Mouse (Mus musculus) liver, embryonic 11.5 days (tissue): ENCODE data around the gene Prrc2b. TPM values are rescaled to one million over a fixed set of nuclear protein-coding genes. Genes with fewer than 3 reads are reported as not detected.

Source experiments
- ATAC-seq: fragments of 200-750 bp; cut with Nextera tagmentation; replicated peaks from 2 replicates; pipeline ENCODE4 v1.8.0; 2017; ENCODE audit warnings: moderate number of reproducible peaks, mild to moderate bottlenecking, moderate TSS enrichment, moderate library complexity; ENCODE audit not compliant: low FRiP score
- DNase-seq: peaks from one replicate; pipeline ENCODE4 v3.0.0-alpha.2; 2017; ENCODE audit warnings: low spot score
- H3K27ac ChIP-seq: fragments of 300-500 bp; sonication (generic); 2 replicates; pipeline ENCODE4 v1.5.1; 2014; ENCODE audit warnings: mild to moderate bottlenecking, low read depth, low read length, control low read depth
- H3K27me3 ChIP-seq: fragments of 300-500 bp; sonication (generic); replicated peaks from 2 replicates; pipeline ENCODE4 v1.6.1; 2014; ENCODE audit warnings: low read length, mixed read lengths; ENCODE audit not compliant: control insufficient read depth, insufficient read depth
- H3K36me3 ChIP-seq: fragments of 300-500 bp; sonication (generic); 2 replicates; pipeline ENCODE4 v1.6.1; 2014; ENCODE audit warnings: mild to moderate bottlenecking, low read length, moderate library complexity, mixed read lengths; ENCODE audit not compliant: control insufficient read depth, insufficient read depth
- H3K4me1 ChIP-seq: fragments of 300-500 bp; sonication (generic); replicated peaks from 2 replicates; pipeline ENCODE4 v1.6.1; 2014; ENCODE audit warnings: low read length, mixed read lengths; ENCODE audit not compliant: control insufficient read depth, insufficient read depth
- H3K4me2 ChIP-seq: fragments of 300-500 bp; sonication (generic); 2 replicates; pipeline ENCODE4 v1.6.1; 2014; ENCODE audit warnings: mild to moderate bottlenecking, control low read depth, moderate library complexity
- H3K4me3 ChIP-seq: fragments of 300-500 bp; sonication (generic); 2 replicates; pipeline ENCODE4 v1.5.1; 2014; ENCODE audit warnings: low read depth, low read length, control low read depth
- H3K9ac ChIP-seq: fragments of 300-500 bp; sonication (generic); 2 replicates; pipeline ENCODE4 v1.6.1; 2014; ENCODE audit warnings: low read depth, low read length, control low read depth
- H3K9me3 ChIP-seq: fragments of 300-500 bp; sonication (generic); 2 replicates; pipeline ENCODE4 v1.6.1; 2016; ENCODE audit warnings: low read length, inconsistent platforms, mixed read lengths; ENCODE audit not compliant: control insufficient read depth
- WGBS: fragments of 180-500 bp; shearing (Covaris S2); extraction: QIAGEN DNeasy Blood & Tissue Kit; methylation state at CpG from one replicate; pipeline ENCODE4 v1.1.7; 2014; 5-methylcytosine and 5-hydroxymethylcytosine counted together
- polyA plus RNA-seq: library from polyadenylated mRNA; unstranded; fragments of >200 nt; fragmentation: Nextera tagmentation; extraction: Ambion mirVana; gene quantifications from 2 replicates; pipeline ENCODE4 v1.2.1, GENCODE M21; 2014

The Prrc2b gene
- polyA plus RNA-seq, 1 experiment from 2014 or later = 48.1 TPM

- Histone ChIP-seq H3K4me1 (peaks cover 14% of the 10 kb centered on the region), H3K27me3 (no peaks in the 10 kb centered on the region), H3K9me3 (no peaks in the 10 kb centered on the region), H3K36me3 (peaks cover 43% of the 10 kb centered on the region), H3K27ac (no peak overlapping the region), H3K9ac (no peak overlapping the region), H3K4me3 (no peak overlapping the region), H3K4me2 (no peak overlapping the region)
- no peak for ATAC-seq
- 87% methylated on average over 11 of the region's 11 CpGs for WGBS
- no peak for DNase-seq
These were observed 105.4 kb downstream of the Prrc2b start for GRCm38 (mm10) chr2:32256273-32256672.

- no peaks in the 10 kb centered on the region for H3K9me3 ChIP-seq
- 54% methylated on average over 6 of the region's 6 CpGs for WGBS
- peaks cover 14% of the 10 kb centered on the region for H3K4me1 ChIP-seq
- peaks cover 23% of the 10 kb centered on the region for H3K36me3 ChIP-seq
- H3K27ac ChIP-seq = peak overlapping the region; percentile 63
- no peak for ATAC-seq
- no peak for DNase-seq
- peak overlapping the region; percentile 92 for H3K4me3 ChIP-seq
- peak overlapping the region; percentile 91 for H3K4me2 ChIP-seq
- peak overlapping the region; percentile 89 for H3K9ac ChIP-seq
- H3K27me3 ChIP-seq = no peaks in the 10 kb centered on the region
These were observed 108.1 kb downstream of the Prrc2b start for GRCm38 (mm10) chr2:32258887-32259533.

GRCm38 (mm10) chr2:32259657-32260417 lies 109.0 kb downstream of the Prrc2b start, which contains the start of gene Uck1:
Gene Uck1, minus strand, starts transcription at chr2:32260159.
- H3K27ac ChIP-seq = peak within 1 kb of the TSS; percentile 63
- H3K9me3 ChIP-seq = no peaks in the 10 kb centered on the region
- peak within 1 kb of the TSS; percentile 91 for H3K4me2 ChIP-seq
- peak within 1 kb of the TSS; percentile 89 for H3K9ac ChIP-seq
- WGBS = 2% methylated on average over 59 of the region's 59 CpGs
- H3K27me3 ChIP-seq = no peaks in the 10 kb centered on the region
- peak within 1 kb of the TSS; percentile 92 for H3K4me3 ChIP-seq
- peaks cover 19% of the 10 kb centered on the region for H3K36me3 ChIP-seq
- peak; percentile 90 for DNase-seq
- peak; percentile 97 for ATAC-seq
- peaks cover 14% of the 10 kb centered on the region for H3K4me1 ChIP-seq

- no peaks in the 10 kb centered on the region for H3K27me3 ChIP-seq
- peak overlapping the region; percentile 91 for H3K4me2 ChIP-seq
- peak overlapping the region; percentile 63; the same call in 1 of the 2 replicates for H3K27ac ChIP-seq
- H3K36me3 ChIP-seq = peaks cover 19% of the 10 kb centered on the region
- 0 out of 2 replicates have a peak overlapping the region, but pooled peaks have one; percentile 89 for H3K9ac ChIP-seq
- H3K4me1 ChIP-seq = peaks cover 14% of the 10 kb centered on the region
- no peaks in the 10 kb centered on the region for H3K9me3 ChIP-seq
- peak; percentile 62 for DNase-seq
- peak overlapping the region; percentile 92 for H3K4me3 ChIP-seq
- no peak; the same call in 1 of the 2 replicates for ATAC-seq
- 25% methylated on average over 4 of the region's 4 CpGs for WGBS
These were observed 109.8 kb downstream of the Prrc2b start for GRCm38 (mm10) chr2:32260635-32261034.

- no peak overlapping the region for H3K9ac ChIP-seq
- H3K27me3 ChIP-seq = no peaks in the 10 kb centered on the region
- H3K4me3 ChIP-seq = no peak overlapping the region
- no peak overlapping the region for H3K4me2 ChIP-seq
- no peaks in the 10 kb centered on the region for H3K9me3 ChIP-seq
- DNase-seq (no peak), ATAC-seq (no peak)
- peaks cover 16% of the 10 kb centered on the region for H3K36me3 ChIP-seq
- 75% methylated on average over 3 of the region's 3 CpGs for whole genome bisulfite sequencing
- H3K4me1 ChIP-seq = no peaks in the 10 kb centered on the region
- H3K27ac ChIP-seq = no peak overlapping the region
These were observed 124.9 kb downstream of the Prrc2b start for GRCm38 (mm10) chr2:32275823-32276222.

- Histone ChIP-seq H3K27ac (no peak overlapping the region), H3K27me3 (no peaks in the 10 kb centered on the region), H3K36me3 (peaks cover 29% of the 10 kb centered on the region), H3K9me3 (no peaks in the 10 kb centered on the region), H3K9ac (no peak overlapping the region), H3K4me3 (no peak overlapping the region), H3K4me1 (peaks cover 6% of the 10 kb centered on the region; the same call in 1 of the 2 replicates), H3K4me2 (0 out of 2 replicates have a peak overlapping the region, but pooled peaks have one; percentile 23)
- DNase-seq (no peak), ATAC-seq (no peak)
- 52% methylated on average over 2 of the region's 2 CpGs for WGBS
These were observed 131.4 kb downstream of the Prrc2b start for GRCm38 (mm10) chr2:32282289-32282688.

- no peak overlapping the region for H3K27ac ChIP-seq
- ATAC-seq (peak; percentile 68; the same call in 1 of the 2 replicates), DNase-seq (peak; percentile 46)
- WGBS = 85% methylated on average over 1 of the region's 1 CpGs
- H3K4me3 ChIP-seq = no peak overlapping the region
- H3K4me1 ChIP-seq = peaks cover 6% of the 10 kb centered on the region; the same call in 1 of the 2 replicates
- H3K36me3 ChIP-seq = peaks cover 29% of the 10 kb centered on the region
- 0 out of 2 replicates have a peak overlapping the region, but pooled peaks have one; percentile 23 for H3K4me2 ChIP-seq
- H3K9me3 ChIP-seq = no peaks in the 10 kb centered on the region
- no peak overlapping the region for H3K9ac ChIP-seq
- H3K27me3 ChIP-seq = no peaks in the 10 kb centered on the region
These were observed 131.8 kb downstream of the Prrc2b start for GRCm38 (mm10) chr2:32282727-32283126.

- Histone ChIP-seq H3K9ac (no peak overlapping the region), H3K27me3 (no peaks in the 10 kb centered on the region), H3K27ac (no peak overlapping the region), H3K9me3 (no peaks in the 10 kb centered on the region), H3K4me2 (no peak overlapping the region), H3K4me3 (no peak overlapping the region), H3K4me1 (peaks cover 9% of the 10 kb centered on the region), H3K36me3 (peaks cover 23% of the 10 kb centered on the region)
- DNase-seq (no peak), ATAC-seq (no peak)
- 85% methylated on average over 3 of the region's 3 CpGs for WGBS
These were observed 133.1 kb downstream of the Prrc2b start for GRCm38 (mm10) chr2:32283986-32284385.
